Mouse (Mus musculus) liver, adult 2 months (tissue): ENCODE data around the gene Ndufb4. TPM values are rescaled to one million over a fixed set of nuclear protein-coding genes. Genes with fewer than 3 reads are reported as not detected.

Source experiments
- DNase-seq: peaks from one replicate; pipeline ENCODE4 v3.0.0-alpha.2; 2011; ENCODE audit warnings: low read depth, low spot score; ENCODE audit errors: extremely low read depth
- H3K27ac ChIP-seq: fragments of 200-500 bp; replicated peaks from 2 replicates; pipeline ENCODE4 v1.5.1; 2012; ENCODE audit warnings: low read depth, mild to moderate bottlenecking, control low read depth, inconsistent platforms, low read length; ENCODE audit not compliant: insufficient read depth
- H3K27me3 ChIP-seq: fragments of 200-500 bp; 2 replicates; pipeline ENCODE4 v1.6.1; 2012; ENCODE audit warnings: mild to moderate bottlenecking, moderate library complexity, low read length, inconsistent platforms; ENCODE audit not compliant: control insufficient read depth, insufficient read depth
- H3K36me3 ChIP-seq: fragments of 200-500 bp; 2 replicates; pipeline ENCODE4 v1.6.1; 2012; ENCODE audit warnings: low read length, inconsistent platforms; ENCODE audit not compliant: control insufficient read depth, insufficient read depth
- H3K4me1 ChIP-seq: fragments of 200-500 bp; 2 replicates; pipeline ENCODE4 v1.6.1; 2011; ENCODE audit warnings: low read length; ENCODE audit not compliant: control insufficient read depth, insufficient read depth
- H3K4me3 ChIP-seq: fragments of 200-500 bp; 2 replicates; pipeline ENCODE4 v1.5.1; 2011; ENCODE audit warnings: low read depth, mild to moderate bottlenecking, control low read depth, low read length, moderate library complexity; ENCODE audit not compliant: insufficient read depth
- H3K79me2 ChIP-seq: fragments of 200-500 bp; 2 replicates; pipeline ENCODE4 v1.6.1; 2012; ENCODE audit warnings: inconsistent platforms, mild to moderate bottlenecking, low read length, moderate library complexity; ENCODE audit not compliant: control insufficient read depth, insufficient read depth
- H3K9ac ChIP-seq: fragments of 200-500 bp; 2 replicates; pipeline ENCODE4 v1.6.1; 2012; ENCODE audit warnings: low read depth, mild to moderate bottlenecking, control low read depth, inconsistent platforms, low read length
- CTCF ChIP-seq: fragments of 200-500 bp; IDR thresholded peaks from 2 replicates; pipeline ENCODE4 v1.5.1; 2011; ENCODE audit warnings: low read depth, low read length, control low read depth
- POLR2A ChIP-seq: fragments of 200-500 bp; IDR thresholded peaks from 2 replicates; pipeline ENCODE4 v1.6.1; 2011; ENCODE audit warnings: low read length, control low read depth; ENCODE audit not compliant: insufficient read depth; ENCODE audit errors: extremely low read depth
- WGBS: fragments of 180-500 bp; shearing (Covaris S2); methylation state at CpG from one replicate; pipeline ENCODE4 v1.1.7; 2018; 5-methylcytosine and 5-hydroxymethylcytosine counted together
- polyA plus RNA-seq: library from polyadenylated mRNA; depleted of rRNA; stranded (reverse); fragments of >200 nt; gene quantifications from 2 replicates; pipeline ENCODE4 v1.2.3, GENCODE M21; 2012
- total RNA-seq: library from RNA; depleted of rRNA; stranded (reverse); fragments of >200 nt; gene quantifications from 2 replicates; pipeline ENCODE4 v1.2.3, GENCODE M21; 2014

The Ndufb4 gene
- total and polyA plus RNA-seq, 2 experiments: 54.4 to 79.9 TPM

DNA sequence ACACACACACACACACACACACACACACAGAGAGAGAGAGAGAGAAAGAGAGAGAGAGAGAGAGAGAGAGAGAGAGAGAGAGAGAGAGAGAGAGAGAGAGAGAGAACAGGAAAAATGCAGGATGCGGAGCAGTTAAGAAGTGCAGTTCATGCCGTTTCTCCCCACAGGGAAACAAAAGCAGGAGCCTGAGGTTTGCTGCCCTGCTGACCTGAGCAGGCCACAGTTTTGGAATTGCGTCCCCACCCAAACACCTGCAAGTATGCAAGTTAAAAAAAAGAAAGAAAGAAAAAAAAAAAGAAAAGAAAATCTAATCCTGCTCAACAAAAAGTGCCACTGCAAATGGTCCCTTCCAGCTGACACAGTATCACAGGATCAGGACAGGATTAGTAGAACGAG lies 22.4 kb upstream of the Ndufb4 start:
- WGBS: 80% methylated on average over 4 of the region's 4 CpGs
- no peak for DNase-seq
- H3K27me3 ChIP-seq: no peaks in the 10 kb centered on the region
- no peak overlapping the region for H3K4me3 ChIP-seq
- no peaks in the 10 kb centered on the region for H3K4me1 ChIP-seq
- H3K9ac ChIP-seq: no peak overlapping the region
- H3K36me3 ChIP-seq: no peaks in the 10 kb centered on the region
- H3K27ac ChIP-seq: no peak overlapping the region
- no peaks in the 10 kb centered on the region for H3K79me2 ChIP-seq
- TF ChIP-seq CTCF (no peak), POLR2A (no peak)

- H3K4me1 ChIP-seq: no peaks in the 10 kb centered on the region
- H3K27ac ChIP-seq: no peak overlapping the region
- TF ChIP-seq CTCF: no peak
- TF ChIP-seq POLR2A: no peak
- H3K79me2 ChIP-seq: no peaks in the 10 kb centered on the region
- H3K9ac ChIP-seq: no peak overlapping the region
- DNase-seq: no peak
- no peak overlapping the region for H3K4me3 ChIP-seq
- no peaks in the 10 kb centered on the region for H3K36me3 ChIP-seq
- H3K27me3 ChIP-seq: no peaks in the 10 kb centered on the region
- WGBS: 75% methylated on average over 17 of the region's 17 CpGs
Observed at GRCm38 (mm10) chr16:37676024-37676676, 21.9 kb upstream of the Ndufb4 start.

DNA sequence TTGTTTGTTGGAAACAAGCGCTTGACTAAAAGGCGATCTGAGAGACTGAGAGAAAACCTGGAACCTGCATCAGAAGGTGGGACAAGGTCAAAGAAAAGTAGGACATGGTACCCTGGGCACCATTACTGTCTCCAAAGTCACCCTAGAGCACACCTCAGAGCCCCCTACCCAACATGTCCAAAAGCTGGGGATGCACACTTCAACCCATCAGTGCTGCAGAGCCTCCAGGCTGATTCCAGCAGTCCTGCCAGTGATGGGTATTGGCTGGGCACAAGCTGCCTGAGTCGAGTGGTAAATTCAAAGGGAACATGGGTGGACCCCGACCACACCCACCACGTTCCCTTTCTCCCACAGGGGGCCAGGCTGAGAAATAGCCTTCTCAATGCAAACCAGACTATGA lies 21.1 kb upstream of the Ndufb4 start:
- H3K79me2 ChIP-seq: no peaks in the 10 kb centered on the region
- 88% methylated on average over 5 of the region's 5 CpGs for WGBS
- H3K9ac ChIP-seq: no peak overlapping the region
- no peak for DNase-seq
- no peaks in the 10 kb centered on the region for H3K36me3 ChIP-seq
- H3K27ac ChIP-seq: no peak overlapping the region
- no peaks in the 10 kb centered on the region for H3K4me1 ChIP-seq
- no peak for TF ChIP-seq POLR2A
- no peak for TF ChIP-seq CTCF
- no peaks in the 10 kb centered on the region for H3K27me3 ChIP-seq
- no peak overlapping the region for H3K4me3 ChIP-seq

DNA sequence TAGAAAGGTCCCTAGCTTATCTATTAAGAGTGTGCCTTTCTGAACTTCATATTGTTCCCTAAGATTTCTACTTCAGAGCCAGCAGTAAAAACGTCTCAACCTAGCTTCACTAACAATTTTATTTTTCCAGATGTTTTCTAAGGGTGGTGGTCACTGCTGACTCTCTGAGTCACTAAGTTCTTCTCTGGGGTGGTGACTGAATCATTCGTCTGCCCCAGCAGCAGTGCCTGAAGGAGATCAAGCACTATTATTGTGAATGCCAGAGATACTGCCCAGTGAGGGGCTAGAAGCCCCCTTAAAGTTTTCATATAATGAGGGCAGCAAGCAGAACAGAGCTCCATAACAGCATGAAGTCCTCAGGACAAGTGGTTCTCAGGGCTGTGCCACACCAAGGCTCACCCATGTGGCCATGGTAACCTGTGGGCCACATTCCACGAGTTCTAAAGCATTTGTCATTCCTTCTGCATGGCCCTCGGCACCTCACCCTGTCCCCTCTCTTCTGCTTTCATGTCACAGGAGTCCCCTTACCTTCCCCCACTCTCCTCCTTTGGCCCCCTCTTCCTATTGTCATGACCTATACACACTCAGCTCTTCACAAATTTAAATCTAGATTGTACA lies 16.5 kb upstream of the Ndufb4 start:
- Histone ChIP-seq H3K36me3 (no peaks in the 10 kb centered on the region), H3K9ac (no peak overlapping the region), H3K4me1 (no peaks in the 10 kb centered on the region), H3K79me2 (no peaks in the 10 kb centered on the region), H3K4me3 (no peak overlapping the region), H3K27ac (no peak overlapping the region), H3K27me3 (no peaks in the 10 kb centered on the region)
- DNase-seq: no peak
- TF ChIP-seq CTCF (no peak), POLR2A (no peak)
- 52% methylated on average over 4 of the region's 4 CpGs for WGBS

DNA sequence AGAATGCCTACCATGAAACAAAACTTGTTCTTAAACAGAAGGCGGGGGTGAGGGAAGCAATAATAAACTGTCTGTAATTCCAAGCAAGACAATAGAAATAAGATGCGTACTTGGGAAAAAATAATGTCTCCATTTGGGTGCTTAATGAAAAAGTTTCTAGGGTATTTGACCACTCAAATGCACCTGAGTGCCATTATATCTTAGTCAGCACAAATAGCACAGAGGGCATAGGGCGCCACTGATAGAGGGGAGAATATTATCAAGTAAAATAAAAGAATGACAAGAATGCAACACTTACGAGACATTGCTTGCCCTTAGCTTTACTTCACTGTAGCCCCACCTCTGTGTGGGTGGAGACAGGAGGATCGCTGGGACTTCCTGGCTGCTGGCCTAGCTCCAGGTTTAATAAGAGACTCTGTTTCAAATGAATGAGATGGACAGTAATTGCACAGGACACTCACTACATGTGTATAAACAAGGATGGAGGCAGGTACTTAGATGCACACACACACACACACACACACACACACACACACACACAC lies 11.2 kb upstream of the Ndufb4 start:
- DNase-seq: no peak
- WGBS: 83% methylated on average over 5 of the region's 5 CpGs
- no peak overlapping the region for H3K9ac ChIP-seq

More for the DNA sequence above, 11.2 kb upstream of the Ndufb4 start:
- no peak overlapping the region for H3K4me3 ChIP-seq
- no peaks in the 10 kb centered on the region for H3K79me2 ChIP-seq
- no peaks in the 10 kb centered on the region for H3K4me1 ChIP-seq
- no peak for TF ChIP-seq POLR2A
- TF ChIP-seq CTCF: no peak
- no peak overlapping the region for H3K27ac ChIP-seq
- H3K36me3 ChIP-seq: no peaks in the 10 kb centered on the region
- no peaks in the 10 kb centered on the region for H3K27me3 ChIP-seq
